Mouse (Mus musculus) liver, embryonic 11.5 days (tissue): Measurements from ENCODE around the gene Tmed2. TPM values are rescaled to one million over a fixed set of nuclear protein-coding genes. Genes with fewer than 3 reads are reported as not detected.

Experiments used
- ATAC-seq: fragments of 200-750 bp; cut with Nextera tagmentation; replicated peaks from 2 replicates; pipeline ENCODE4 v1.8.0; 2017; ENCODE audit warnings: moderate number of reproducible peaks, mild to moderate bottlenecking, moderate TSS enrichment, moderate library complexity; ENCODE audit not compliant: low FRiP score
- DNase-seq: peaks from one replicate; pipeline ENCODE4 v3.0.0-alpha.2; 2017; ENCODE audit warnings: low spot score
- H3K27ac ChIP-seq: fragments of 300-500 bp; sonication (generic); 2 replicates; pipeline ENCODE4 v1.5.1; 2014; ENCODE audit warnings: mild to moderate bottlenecking, low read depth, low read length, control low read depth
- H3K27me3 ChIP-seq: fragments of 300-500 bp; sonication (generic); replicated peaks from 2 replicates; pipeline ENCODE4 v1.6.1; 2014; ENCODE audit warnings: low read length, mixed read lengths; ENCODE audit not compliant: control insufficient read depth, insufficient read depth
- H3K36me3 ChIP-seq: fragments of 300-500 bp; sonication (generic); 2 replicates; pipeline ENCODE4 v1.6.1; 2014; ENCODE audit warnings: mild to moderate bottlenecking, low read length, moderate library complexity, mixed read lengths; ENCODE audit not compliant: control insufficient read depth, insufficient read depth
- H3K4me1 ChIP-seq: fragments of 300-500 bp; sonication (generic); replicated peaks from 2 replicates; pipeline ENCODE4 v1.6.1; 2014; ENCODE audit warnings: low read length, mixed read lengths; ENCODE audit not compliant: control insufficient read depth, insufficient read depth
- H3K4me2 ChIP-seq: fragments of 300-500 bp; sonication (generic); 2 replicates; pipeline ENCODE4 v1.6.1; 2014; ENCODE audit warnings: mild to moderate bottlenecking, control low read depth, moderate library complexity
- H3K4me3 ChIP-seq: fragments of 300-500 bp; sonication (generic); 2 replicates; pipeline ENCODE4 v1.5.1; 2014; ENCODE audit warnings: low read depth, low read length, control low read depth
- H3K9ac ChIP-seq: fragments of 300-500 bp; sonication (generic); 2 replicates; pipeline ENCODE4 v1.6.1; 2014; ENCODE audit warnings: low read depth, low read length, control low read depth
- H3K9me3 ChIP-seq: fragments of 300-500 bp; sonication (generic); 2 replicates; pipeline ENCODE4 v1.6.1; 2016; ENCODE audit warnings: low read length, inconsistent platforms, mixed read lengths; ENCODE audit not compliant: control insufficient read depth
- WGBS: fragments of 180-500 bp; shearing (Covaris S2); extraction: QIAGEN DNeasy Blood & Tissue Kit; methylation state at CpG from one replicate; pipeline ENCODE4 v1.1.7; 2014; 5-methylcytosine and 5-hydroxymethylcytosine counted together
- polyA plus RNA-seq: library from polyadenylated mRNA; unstranded; fragments of >200 nt; fragmentation: Nextera tagmentation; extraction: Ambion mirVana; gene quantifications from 2 replicates; pipeline ENCODE4 v1.2.1, GENCODE M21; 2014

Gene Tmed2
- polyA plus RNA-seq, 1 experiment from 2014 or later = 521 TPM

- peak within 1 kb of the TSS; percentile 71 for H3K9ac ChIP-seq
- peaks cover 38% of the 10 kb centered on the region for H3K4me1 ChIP-seq
These were observed 9.6 kb upstream of the Tmed2 start, which contains the start of gene Rilpl1 for GRCm38 (mm10) chr5:124530655-124531582. Gene Rilpl1, minus strand, starts transcription at chr5:124531391.

GRCm38 (mm10) chr5:124531583-124531930, 8.9 kb upstream of the Tmed2 start:
- peak overlapping the region; percentile 94 for H3K4me2 ChIP-seq
- H3K4me1 ChIP-seq = peaks cover 38% of the 10 kb centered on the region
- H3K36me3 ChIP-seq = no peaks in the 10 kb centered on the region
- no peaks in the 10 kb centered on the region for H3K9me3 ChIP-seq
- 15% methylated on average over 14 of the region's 14 CpGs for WGBS
- no peak for DNase-seq
- peaks cover 29% of the 10 kb centered on the region for H3K27me3 ChIP-seq
- H3K4me3 ChIP-seq = peak overlapping the region; percentile 78
- H3K27ac ChIP-seq = peak overlapping the region; percentile 70
- H3K9ac ChIP-seq = peak overlapping the region; percentile 71
- ATAC-seq = peak; percentile 19; the same call in 1 of the 2 replicates

More at GRCm38 (mm10) chr5:124530655-124531582, 9.6 kb upstream of the Tmed2 start, which contains the start of gene Rilpl1:
- Histone ChIP-seq H3K4me3 (peak within 1 kb of the TSS; percentile 78), H3K4me2 (peak within 1 kb of the TSS; percentile 94), H3K27me3 (peaks cover 29% of the 10 kb centered on the region), H3K9me3 (no peaks in the 10 kb centered on the region), H3K36me3 (no peaks in the 10 kb centered on the region), H3K27ac (peak within 1 kb of the TSS; percentile 70)
- 1% methylated on average over 93 of the region's 96 CpGs for WGBS
- peak; percentile 75 for DNase-seq
- peak; percentile 66 for ATAC-seq

GRCm38 (mm10) chr5:124532451-124532850, 8.0 kb upstream of the Tmed2 start:
- Histone ChIP-seq H3K9me3 (no peaks in the 10 kb centered on the region), H3K4me1 (peaks cover 42% of the 10 kb centered on the region), H3K9ac (no peak overlapping the region), H3K4me2 (peak overlapping the region; percentile 19; the same call in 1 of the 2 replicates), H3K4me3 (no peak overlapping the region), H3K27me3 (peaks cover 29% of the 10 kb centered on the region), H3K27ac (peak overlapping the region; percentile 60), H3K36me3 (no peaks in the 10 kb centered on the region)
- peak; percentile 35 for ATAC-seq
- peak; percentile 41 for DNase-seq
- 22% methylated on average over 7 of the region's 7 CpGs for WGBS

GRCm38 (mm10) chr5:124535016-124535415, 5.5 kb upstream of the Tmed2 start:
- no peaks in the 10 kb centered on the region for H3K9me3 ChIP-seq
- no peak overlapping the region for H3K4me2 ChIP-seq
- whole genome bisulfite sequencing = 47% methylated on average over 5 of the region's 5 CpGs
- H3K4me1 ChIP-seq = peaks cover 25% of the 10 kb centered on the region
- no peak overlapping the region for H3K4me3 ChIP-seq
- H3K27me3 ChIP-seq = peaks cover 21% of the 10 kb centered on the region
- no peaks in the 10 kb centered on the region for H3K36me3 ChIP-seq
- no peak overlapping the region for H3K27ac ChIP-seq
- ATAC-seq (0 out of 2 replicates have a peak, but pooled peaks have one; percentile 33), DNase-seq (no peak)
- no peak overlapping the region for H3K9ac ChIP-seq

GRCm38 (mm10) chr5:124536776-124537175, 3.7 kb upstream of the Tmed2 start:
- Histone ChIP-seq H3K4me3 (peak overlapping the region; percentile 26; the same call in 1 of the 2 replicates), H3K27ac (no peak overlapping the region), H3K36me3 (no peaks in the 10 kb centered on the region), H3K27me3 (peaks cover 3% of the 10 kb centered on the region), H3K4me1 (peaks cover 18% of the 10 kb centered on the region), H3K9ac (peak overlapping the region; percentile 38), H3K9me3 (no peaks in the 10 kb centered on the region), H3K4me2 (peak overlapping the region; percentile 60)
- 5% methylated on average over 17 of the region's 17 CpGs for WGBS
- DNase-seq (peak; percentile 47), ATAC-seq (no peak)

GRCm38 (mm10) chr5:124538813-124539792, 1.4 kb upstream of the Tmed2 start:
- Histone ChIP-seq H3K9me3 (no peaks in the 10 kb centered on the region), H3K4me2 (no peak overlapping the region), H3K4me1 (peaks cover 17% of the 10 kb centered on the region), H3K4me3 (no peak overlapping the region), H3K27ac (no peak overlapping the region), H3K36me3 (peaks cover 11% of the 10 kb centered on the region; the same call in 1 of the 2 replicates), H3K27me3 (no peaks in the 10 kb centered on the region), H3K9ac (no peak overlapping the region)
- 75% methylated on average over 15 of the region's 16 CpGs for WGBS
- ATAC-seq = no peak
- DNase-seq = no peak

- Histone ChIP-seq H3K27me3 (no peaks in the 10 kb centered on the region), H3K4me1 (peaks cover 15% of the 10 kb centered on the region), H3K9me3 (no peaks in the 10 kb centered on the region), H3K27ac (peak overlapping the region; percentile 64; the same call in 1 of the 2 replicates), H3K9ac (peak overlapping the region; percentile 95), H3K4me2 (peak overlapping the region; percentile 65), H3K4me3 (peak overlapping the region; percentile 96), H3K36me3 (peaks cover 18% of the 10 kb centered on the region)
- no peak for ATAC-seq
- no peak for DNase-seq
- 71% methylated on average over 4 of the region's 4 CpGs for WGBS
These were observed 590 bp upstream of the Tmed2 start for GRCm38 (mm10) chr5:124539905-124540304.
